Mouse (Mus musculus): ENCODE measurements around the gene Atp6v1e1.
"Not testable (repeated sequence)": the region's sequence is repeated elsewhere in the genome, so short reads cannot be mapped to it uniquely, and the experiment has no call there.

Gene Atp6v1e1

GRCm38 (mm10) chr6:120819294-120819693 is 3.3 kb downstream of the Atp6v1e1 start:
- DNase-seq = no peak

DNA sequence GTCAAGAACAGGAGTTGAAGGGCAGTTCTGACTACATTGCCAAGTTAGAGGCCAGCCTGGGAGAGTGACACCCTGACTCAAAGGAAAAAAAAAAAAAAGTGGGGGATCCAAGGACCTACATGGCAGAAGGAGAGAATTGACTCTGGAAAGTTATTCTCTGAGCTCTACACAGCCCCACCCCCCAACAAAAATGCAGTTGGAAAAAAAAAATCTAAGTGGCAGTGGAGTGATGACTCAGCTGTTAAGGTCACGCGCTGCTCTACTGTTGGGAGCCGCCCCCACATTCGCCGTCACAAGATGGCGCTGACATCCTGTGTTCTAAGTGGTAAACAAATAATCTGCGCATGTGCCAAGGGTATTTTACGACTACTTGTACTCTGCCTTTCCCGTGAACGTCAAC is 10.6 kb downstream of the Atp6v1e1 start:
- DNase-seq = not testable (repeated sequence)

DNA sequence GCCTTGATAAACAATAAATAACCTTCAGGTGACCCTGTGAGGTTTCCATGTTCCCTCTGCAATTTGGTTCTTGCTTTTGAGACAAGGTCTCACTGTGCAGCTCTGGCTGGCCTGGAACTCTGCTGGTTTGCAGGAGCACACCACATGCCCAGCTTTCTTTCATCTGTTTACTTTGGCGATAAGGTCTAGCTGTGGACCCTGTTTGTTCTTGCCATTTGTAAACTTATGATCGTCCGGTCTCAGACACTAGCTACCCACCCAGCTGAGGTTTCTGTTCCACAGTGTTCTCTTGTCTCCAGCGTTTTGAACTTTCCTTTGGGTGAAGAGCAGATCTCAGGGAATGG is 14.9 kb downstream of the Atp6v1e1 start:
- DNase-seq = no peak

- no peak for DNase-seq
Measured at GRCm38 (mm10) chr6:120806999-120807737, 15.4 kb downstream of the Atp6v1e1 start.

- DNase-seq = no peak
Measured at GRCm38 (mm10) chr6:120799581-120800041, 23.0 kb downstream of the Atp6v1e1 start.

GRCm38 (mm10) chr6:120798905-120799304 is 23.7 kb downstream of the Atp6v1e1 start:
- DNase-seq = no peak

DNA sequence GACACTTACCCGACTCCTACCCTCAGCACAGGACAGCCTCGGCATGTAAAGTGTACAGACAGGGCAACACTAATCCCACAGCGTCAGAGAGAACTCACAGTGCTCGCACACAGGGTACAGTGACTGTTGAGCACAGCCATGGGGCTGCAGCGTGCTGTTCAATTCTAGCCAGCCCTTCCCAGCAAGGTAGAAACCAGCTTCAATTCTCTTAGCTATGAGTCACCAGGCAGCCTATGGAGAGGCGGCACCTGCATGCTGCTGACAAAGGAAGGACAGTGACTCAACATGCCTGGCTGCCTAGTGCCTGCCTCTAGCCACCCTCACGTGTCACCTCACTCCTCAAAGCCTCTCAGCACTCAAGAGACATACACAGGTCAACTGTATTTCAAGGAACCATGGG is 24.6 kb downstream of the Atp6v1e1 start:
- DNase-seq = peak; percentile 31

GRCm38 (mm10) chr6:120796111-120796510 is 26.5 kb downstream of the Atp6v1e1 start:
- DNase-seq = peak; percentile 39

DNA sequence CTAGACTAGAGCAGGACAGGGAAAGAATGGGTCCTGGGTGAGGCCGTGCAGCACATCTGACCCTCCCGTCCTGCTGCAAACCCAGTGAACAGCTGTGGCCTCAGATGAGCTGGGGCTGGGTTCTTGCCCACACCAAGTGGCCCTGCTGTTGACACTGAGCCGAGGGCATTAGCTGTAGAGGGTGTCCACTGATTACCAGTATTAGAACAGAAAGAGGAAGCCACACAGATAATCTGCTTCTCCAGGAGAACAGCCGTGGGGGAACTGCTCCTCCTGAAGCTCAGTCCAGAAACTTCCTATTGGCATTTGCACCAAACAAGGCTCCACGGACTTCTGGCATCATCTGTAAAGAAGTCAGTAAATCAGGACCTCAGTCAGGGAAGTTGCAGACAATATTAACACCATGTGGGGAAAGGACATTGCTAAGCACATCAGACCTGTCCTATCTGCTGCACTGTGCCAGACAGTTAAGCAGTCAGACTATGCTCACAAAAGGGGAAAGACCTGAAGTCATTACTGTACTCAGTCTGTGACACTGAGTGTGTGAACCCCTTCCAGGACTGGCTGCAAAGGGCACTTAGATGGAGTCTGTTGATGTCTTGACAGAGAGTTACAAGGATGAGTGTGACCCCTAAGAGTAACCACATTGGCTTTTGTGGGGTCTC is 27.0 kb downstream of the Atp6v1e1 start:
- no peak for DNase-seq

DNA sequence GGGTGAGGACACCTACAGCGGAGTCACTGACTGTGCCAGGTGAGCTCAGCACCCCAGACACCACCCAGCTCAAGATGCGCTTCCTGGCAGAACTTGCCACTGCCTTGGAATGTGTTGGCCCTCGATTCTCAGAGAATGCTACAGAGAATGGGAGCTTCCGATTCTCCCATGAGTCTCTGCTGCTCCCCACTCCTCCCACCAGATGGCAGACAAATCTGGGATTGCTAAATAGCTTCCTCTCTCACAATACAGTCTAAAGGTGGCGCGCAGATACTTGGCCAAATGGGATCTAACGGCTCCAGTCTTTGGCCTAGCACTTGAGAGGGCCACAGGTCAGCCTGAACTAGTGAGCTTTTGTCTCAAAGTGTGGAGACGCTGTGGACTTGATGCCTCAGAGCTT is 29.6 kb downstream of the Atp6v1e1 start:
- no peak for DNase-seq

DNA sequence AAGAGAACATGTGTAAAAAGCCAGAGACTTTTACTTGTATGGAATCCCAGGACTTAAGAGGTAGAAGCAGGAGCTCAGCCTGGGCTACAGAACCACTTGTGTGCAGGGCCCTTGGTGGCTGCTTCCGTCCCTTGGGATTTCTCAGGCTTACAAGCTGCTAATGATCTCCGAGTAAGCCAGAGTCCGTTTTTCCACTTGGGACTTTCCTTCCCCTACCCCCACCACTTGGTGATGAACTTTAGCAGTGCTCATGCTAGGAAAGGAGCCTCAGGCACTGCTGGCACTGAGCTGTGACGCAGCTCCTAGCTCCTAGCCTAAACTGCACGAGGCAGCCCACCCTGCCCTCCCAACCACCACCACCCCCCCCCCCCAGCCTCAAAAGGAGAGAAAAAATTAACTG is 31.9 kb downstream of the Atp6v1e1 start:
- no peak for DNase-seq

GRCm38 (mm10) chr6:120790153-120790552 is 32.4 kb downstream of the Atp6v1e1 start:
- DNase-seq = no peak

- no peak for DNase-seq
Measured at GRCm38 (mm10) chr6:120788904-120789303, 33.7 kb downstream of the Atp6v1e1 start.

GRCm38 (mm10) chr6:120788068-120788607 is 34.5 kb downstream of the Atp6v1e1 start:
- no peak for DNase-seq

DNA sequence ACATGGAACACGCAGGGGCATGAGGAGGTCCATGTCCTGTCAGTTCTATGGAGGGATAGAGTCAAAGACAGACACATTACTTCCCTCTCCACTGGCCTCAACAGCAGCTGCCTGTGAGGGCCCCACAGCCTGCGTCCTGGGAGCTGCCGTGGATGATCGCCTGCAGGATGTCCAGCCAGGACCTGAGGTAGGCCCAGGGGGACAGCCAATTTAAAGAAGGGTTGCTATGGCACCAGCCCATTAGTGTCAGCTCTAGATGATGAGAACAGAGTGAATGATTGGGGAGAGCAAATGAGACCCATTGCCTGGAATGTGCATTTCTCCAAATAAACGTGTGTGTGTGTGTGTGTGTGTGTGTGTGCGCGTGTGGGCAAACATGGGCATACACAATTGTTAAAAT is 38.2 kb downstream of the Atp6v1e1 start:
- no peak for DNase-seq

DNA sequence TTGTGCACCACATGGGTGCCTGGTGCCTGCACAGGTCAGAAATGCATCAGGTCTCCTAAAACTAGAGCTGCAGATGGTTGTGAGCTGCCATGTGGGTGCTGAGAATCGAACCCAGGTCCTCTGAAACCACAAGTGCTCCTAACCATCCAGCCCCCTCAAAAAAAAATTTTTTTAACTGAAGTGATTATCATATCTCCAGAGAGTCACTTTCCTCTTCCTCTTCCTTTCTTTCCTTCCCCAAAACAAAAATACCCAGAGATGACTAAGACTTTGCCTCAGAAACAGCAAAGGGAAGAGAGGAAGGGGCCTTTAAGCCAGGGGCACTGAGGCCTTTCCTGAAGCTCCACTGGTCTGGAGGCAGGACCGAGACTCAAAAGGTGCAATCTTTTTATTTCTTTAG is 39.6 kb downstream of the Atp6v1e1 start:
- DNase-seq = no peak

- DNase-seq = no peak
Measured at GRCm38 (mm10) chr6:120778226-120778625, 44.4 kb downstream of the Atp6v1e1 start.

- no peak for DNase-seq
Measured at GRCm38 (mm10) chr6:120777533-120777932, 45.1 kb downstream of the Atp6v1e1 start.

GRCm38 (mm10) chr6:120776286-120776685 is 46.3 kb downstream of the Atp6v1e1 start:
- DNase-seq = no peak

GRCm38 (mm10) chr6:120773763-120774162 is 48.8 kb downstream of the Atp6v1e1 start:
- no peak for DNase-seq

- peak; percentile 31 for DNase-seq
Measured at GRCm38 (mm10) chr6:120773149-120773628, 49.4 kb downstream of the Atp6v1e1 start, which contains the start of gene Slc25a18. Slc25a18 (plus strand) TSS chr6:120773578.

GRCm38 (mm10) chr6:120772025-120772424 is 50.6 kb downstream of the Atp6v1e1 start:
- DNase-seq = no peak

DNA sequence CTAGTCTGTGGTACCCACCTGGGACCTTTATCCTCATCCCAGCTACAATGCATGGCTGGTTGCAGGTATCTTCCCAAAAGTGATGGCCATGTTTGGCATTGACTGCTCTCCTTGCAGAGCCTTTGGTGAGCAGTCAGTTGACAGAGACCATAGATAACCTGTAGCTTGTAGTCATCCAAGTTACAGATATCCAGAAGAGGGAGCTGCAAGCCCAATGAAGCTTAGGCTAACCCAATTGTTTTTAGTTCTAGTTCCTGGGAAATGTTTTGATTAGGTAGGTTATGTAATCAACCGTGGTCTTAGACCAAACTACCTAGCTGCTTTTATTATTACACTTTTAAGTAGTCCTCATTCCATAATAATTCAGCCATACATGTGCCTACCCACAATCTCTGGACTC is 51.2 kb downstream of the Atp6v1e1 start:
- no peak for DNase-seq

DNA sequence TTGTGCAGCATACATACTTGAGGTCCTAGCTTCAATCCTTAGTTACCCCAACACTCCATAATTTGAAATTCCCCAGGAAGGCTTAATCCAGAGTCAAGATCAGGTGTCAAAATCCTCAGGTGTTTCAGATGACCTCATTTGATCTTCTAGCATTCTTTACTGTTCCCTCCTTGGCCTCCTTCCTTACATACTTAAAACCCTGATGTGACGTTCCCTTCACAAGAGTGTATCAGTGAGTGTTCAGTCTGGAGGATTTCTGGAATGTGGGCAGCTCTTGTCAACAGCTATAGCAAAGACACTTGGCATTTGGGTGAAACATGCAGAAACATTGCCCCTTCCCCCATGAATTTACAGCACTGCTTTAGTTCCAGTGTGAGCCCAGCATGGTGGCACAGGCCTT is 52.6 kb downstream of the Atp6v1e1 start:
- no peak for DNase-seq

Data from cerebellum, adult 9-11 months (tissue).